9 mouse cellular contexts compared by ENCODE assay signal in genomic region chr17:28009066-28009715, GRCm38 (mm10).
DNase-seq lines count a peak whose midpoint lies in the region; ATAC-seq and TF ChIP-seq lines count a peak whose summit lies in the region.
"Had no signal": no experiment of that assay in that cellular context is flagged by ENCODE, and none has a peak within 500 bp of the region (broad histone marks: within the 10 kb centered on the region; RNA-seq: fewer than 3 reads in every experiment).

No protein-coding gene starts in this region.

- intact Hi-C loops in heart, postnatal 25 days (cut with DNase I), result loop anchor here (5.0 kb wide), 1 partner anchor 33 kb away; no protein-coding TSS in a partner anchor

- DNase-seq in heart, postnatal 25 days (ENCODE audit: low spot score), result no peak
- no peak for DNase-seq in layer of hippocampus, postnatal 36 days
- no peak for DNase-seq in cerebellum, postnatal 25 days
- DNase-seq: cerebellum, postnatal 36 days had no signal

- TF ChIP-seq CTCF in olfactory bulb, adult 2 months (IDR thresholded peaks at IDR 0.05; ENCODE audit: insufficient read depth, low read depth, low read length), result no peak

- TF ChIP-seq POLR2A in olfactory bulb, adult 2 months (IDR thresholded peaks at IDR 0.05; ENCODE audit: insufficient read depth, low read depth, low read length), result no peak

- no peaks in the 10 kb centered on the region for H3K27me3 ChIP-seq in heart, embryonic 11.5 days (ENCODE audit: control insufficient read depth, insufficient read depth, low read length)
- H3K27me3 ChIP-seq in megakaryocyte, embryonic 14.5 days (replicated peaks), result no peaks in the 10 kb centered on the region
- H3K27me3 ChIP-seq in intestine, embryonic 16.5 days (replicated peaks; ENCODE audit: control insufficient read depth, insufficient read depth, low read length), result no peaks in the 10 kb centered on the region

- H3K36me3 ChIP-seq in heart, embryonic 11.5 days (ENCODE audit: control insufficient read depth, insufficient read depth, low read length), result 0 out of 2 replicates have a peak, but pooled peaks cover 2% of the 10 kb centered on the region
- peaks cover 60% of the 10 kb centered on the region for H3K36me3 ChIP-seq in megakaryocyte, embryonic 14.5 days (replicated peaks; ENCODE audit: low read length)
- H3K36me3 ChIP-seq in intestine, embryonic 16.5 days (ENCODE audit: control insufficient read depth, insufficient read depth, low read length), result no peaks in the 10 kb centered on the region

- 83% methylated on average over 10 of the region's 10 CpGs for WGBS in heart, embryonic 11.5 days (ENCODE audit: insufficient replicate concordance)
- 65% methylated on average over 10 of the region's 10 CpGs for WGBS in intestine, embryonic 16.5 days
- WGBS in olfactory bulb, adult 2 months, result 71% methylated on average over 10 of the region's 10 CpGs

- H3K27ac ChIP-seq in heart, embryonic 11.5 days (ENCODE audit: low read depth, low read length), result no peak overlapping the region
- H3K27ac ChIP-seq in intestine, embryonic 16.5 days (ENCODE audit: low read length), result peak overlapping the region; percentile 9; the same call in 1 of the 2 replicates
- H3K27ac ChIP-seq in olfactory bulb, adult 2 months (ENCODE audit: insufficient read depth, low read depth, low read length), result no peak overlapping the region

- 0 out of 2 replicates have a peak overlapping the region, but pooled peaks have one; percentile 64 for H3K9ac ChIP-seq in heart, embryonic 11.5 days (ENCODE audit: low read depth, low read length)
- H3K9ac ChIP-seq in intestine, embryonic 16.5 days (ENCODE audit: low read depth, low read length), result peak overlapping the region; percentile 67

- ATAC-seq in heart, embryonic 11.5 days (replicated peaks; ENCODE audit: insufficient number of reproducible peaks, low FRiP score, low TSS enrichment), result no peak
- no peak for ATAC-seq in megakaryocyte, adult 5-6 weeks (ENCODE audit: poor library complexity, severe bottlenecking)
- no peak for ATAC-seq in intestine, embryonic 16.5 days

- no peak overlapping the region for H3K4me3 ChIP-seq in heart, embryonic 11.5 days (ENCODE audit: low read depth, low read length)
- peak overlapping the region; percentile 93 for H3K4me3 ChIP-seq in megakaryocyte, embryonic 14.5 days (replicated peaks)
- peak overlapping the region; percentile 39 for H3K4me3 ChIP-seq in intestine, embryonic 16.5 days (ENCODE audit: low read length)
- H3K4me3 ChIP-seq in olfactory bulb, adult 2 months (ENCODE audit: insufficient read depth, low read depth, low read length), result peak overlapping the region; percentile 26

- H3K4me2 ChIP-seq in heart, embryonic 11.5 days, result peak overlapping the region; percentile 51
- H3K4me2 ChIP-seq in intestine, embryonic 16.5 days (ENCODE audit: low read depth, low read length), result peak overlapping the region; percentile 56

- no peaks in the 10 kb centered on the region for H3K9me3 ChIP-seq in heart, embryonic 11.5 days (replicated peaks; ENCODE audit: control insufficient read depth, low read length)
- no peaks in the 10 kb centered on the region for H3K9me3 ChIP-seq in megakaryocyte, embryonic 14.5 days
- no peaks in the 10 kb centered on the region for H3K9me3 ChIP-seq in intestine, embryonic 16.5 days (ENCODE audit: control insufficient read depth, low read length)

- peaks cover 57% of the 10 kb centered on the region for H3K4me1 ChIP-seq in heart, embryonic 11.5 days (ENCODE audit: control insufficient read depth, insufficient read depth, low read length)
- peaks cover 94% of the 10 kb centered on the region for H3K4me1 ChIP-seq in megakaryocyte, embryonic 14.5 days
- H3K4me1 ChIP-seq in intestine, embryonic 16.5 days (ENCODE audit: control insufficient read depth, insufficient read depth, low read length), result peaks cover 57% of the 10 kb centered on the region
- H3K4me1 ChIP-seq in olfactory bulb, adult 2 months (ENCODE audit: control insufficient read depth, insufficient read depth, low read length), result peaks cover 56% of the 10 kb centered on the region
